ENCODE assay signal across 12 mouse cellular contexts in genomic region chr17:87985916-87986315, GRCm38 (mm10).
"Had no signal": no experiment of that assay in that cellular context is flagged by ENCODE, and none has a peak within 500 bp of the region (broad histone marks: within the 10 kb centered on the region; RNA-seq: fewer than 3 reads in every experiment).

No protein-coding gene starts in this region.

- H3K4me1 ChIP-seq: limb, embryonic 10.5 days; liver, embryonic 12.5 days; midbrain, embryonic 12.5 days; neural tube, embryonic 12.5 days had no signal

- H3K27me3 ChIP-seq: liver, embryonic 12.5 days; lung, embryonic 15.5 days; megakaryocyte, embryonic 14.5 days; midbrain, embryonic 12.5 days; neural tube, embryonic 12.5 days had no signal

- H3K9me3 ChIP-seq: limb, embryonic 10.5 days; liver, embryonic 12.5 days; lung, embryonic 15.5 days; midbrain, embryonic 12.5 days; neural tube, embryonic 12.5 days had no signal

- H3K9ac ChIP-seq: liver, embryonic 12.5 days; lung, embryonic 15.5 days; midbrain, embryonic 12.5 days; neural tube, embryonic 12.5 days had no signal

- H3K4me2 ChIP-seq: liver, embryonic 12.5 days; lung, embryonic 15.5 days; midbrain, embryonic 12.5 days; neural tube, embryonic 12.5 days had no signal

- ATAC-seq: liver, embryonic 12.5 days had no signal

- H3K4me3 ChIP-seq: layer of hippocampus, adult 2 months; limb, embryonic 10.5 days; liver, embryonic 12.5 days; lung, embryonic 15.5 days; megakaryocyte, embryonic 14.5 days; midbrain, embryonic 12.5 days; neural tube, embryonic 12.5 days had no signal

- DNase-seq: kidney, postnatal 10 days; lung, postnatal 14 days; thymus, postnatal 4 days had no signal

- H3K27ac ChIP-seq: layer of hippocampus, adult 2 months; limb, embryonic 10.5 days; liver, embryonic 12.5 days; lung, embryonic 15.5 days; macrophage; midbrain, embryonic 12.5 days; neural tube, embryonic 12.5 days; stomach, postnatal 0 days had no signal
